Mouse (Mus musculus) gastrocnemius, adult 18-20 months (tissue): ENCODE data around the gene Map3k7cl. TPM values are rescaled to one million over a fixed set of nuclear protein-coding genes. Genes with fewer than 3 reads are reported as not detected.

Experiments
- DNase-seq: peaks from one replicate; pipeline ENCODE4 v3.0.0; 2021; ENCODE audit warnings: low spot score
- total RNA-seq, 2 experiments: library from RNA; stranded (reverse); gene quantifications; 2 replicates each; pipeline ENCODE4 v1.2.3; 2021

The Map3k7cl gene
- total RNA-seq, 2 experiments from 2014 or later = 8.2 to 11.4 TPM

DNA sequence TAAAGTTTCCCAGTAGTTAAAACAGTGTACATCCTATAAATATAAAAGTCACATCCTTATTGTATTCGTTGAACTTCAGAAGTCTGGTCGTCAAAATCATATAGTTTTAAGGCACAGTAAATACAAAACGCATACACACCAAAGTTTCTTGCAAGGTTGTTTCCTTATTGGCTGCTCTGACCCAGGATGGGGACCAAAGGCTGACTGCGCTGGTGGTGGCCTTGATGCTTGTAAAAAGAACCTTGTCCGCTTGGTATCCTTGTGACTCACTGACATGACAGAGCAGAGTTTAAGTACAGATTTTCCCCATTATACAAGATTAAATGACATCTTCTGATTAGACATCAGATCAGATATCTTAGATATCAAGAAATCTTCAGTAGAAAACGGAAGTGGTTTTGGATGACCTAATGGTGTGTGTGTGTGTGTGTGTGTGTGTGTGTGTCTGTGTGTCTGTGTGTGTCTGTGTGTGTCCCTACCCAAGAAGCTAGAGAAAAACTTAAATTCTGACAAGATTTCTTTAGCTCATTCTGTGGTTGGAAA lies 82.2 kb downstream of the Map3k7cl start:
- DNase-seq = no peak

DNA sequence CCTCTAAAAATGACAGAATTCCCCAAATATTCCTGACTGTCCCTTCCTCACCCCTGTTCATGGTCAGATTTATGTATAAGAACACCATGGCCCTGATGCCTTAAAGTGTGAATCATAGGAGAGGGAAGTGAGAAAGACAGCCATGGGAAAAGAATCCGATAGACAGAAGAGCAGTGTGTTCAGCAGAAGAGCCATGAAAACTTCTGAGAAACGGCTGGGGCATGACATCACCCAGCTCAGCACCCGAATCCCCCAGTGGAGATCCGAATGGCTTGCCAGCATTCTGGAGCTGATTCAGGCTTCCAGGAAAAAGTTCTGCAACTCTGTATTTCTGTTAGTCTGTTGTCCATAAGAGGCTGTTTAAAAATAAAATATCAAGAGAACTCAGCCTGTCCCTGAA lies 82.7 kb downstream of the Map3k7cl start:
- peak; percentile 23 for DNase-seq

DNA sequence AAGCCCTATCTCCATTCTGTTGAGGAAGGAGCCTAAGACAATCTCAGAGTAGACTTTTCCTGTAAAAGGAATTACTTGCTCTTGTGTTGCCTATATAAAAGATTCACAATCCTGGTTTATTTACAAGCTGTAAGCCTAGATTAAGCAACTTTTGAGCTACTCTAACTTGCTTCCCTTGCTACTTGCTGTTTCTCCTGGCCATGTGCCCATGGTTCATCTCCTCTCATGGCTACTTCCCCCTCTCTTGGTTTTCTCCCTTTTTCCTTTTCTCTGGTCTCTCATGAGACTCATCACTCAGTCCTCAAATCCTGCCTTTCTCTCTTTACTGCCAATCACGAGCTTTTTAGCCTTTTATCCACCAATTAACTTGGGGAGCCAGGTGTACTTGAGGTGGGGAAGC lies 85.0 kb downstream of the Map3k7cl start:
- DNase-seq = no peak

DNA sequence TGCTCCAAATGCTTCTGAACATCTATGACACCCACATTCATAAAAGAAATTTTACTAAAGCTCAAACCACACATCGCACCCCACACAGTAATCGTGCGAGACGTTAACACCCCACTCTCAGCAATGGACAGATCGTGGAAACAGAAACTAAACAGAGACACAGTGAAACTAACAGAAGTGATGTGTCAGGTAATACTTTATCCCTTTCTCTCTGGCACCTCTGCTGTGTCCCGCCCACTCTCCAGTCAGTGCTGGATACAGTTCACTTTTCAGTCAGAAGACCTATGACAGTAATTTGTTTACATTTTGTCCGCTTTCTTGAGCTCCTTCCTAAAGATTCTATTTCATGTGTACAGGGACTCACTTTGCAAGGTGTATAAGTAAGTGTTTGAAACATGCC lies 89.1 kb downstream of the Map3k7cl start:
- no peak for DNase-seq

DNA sequence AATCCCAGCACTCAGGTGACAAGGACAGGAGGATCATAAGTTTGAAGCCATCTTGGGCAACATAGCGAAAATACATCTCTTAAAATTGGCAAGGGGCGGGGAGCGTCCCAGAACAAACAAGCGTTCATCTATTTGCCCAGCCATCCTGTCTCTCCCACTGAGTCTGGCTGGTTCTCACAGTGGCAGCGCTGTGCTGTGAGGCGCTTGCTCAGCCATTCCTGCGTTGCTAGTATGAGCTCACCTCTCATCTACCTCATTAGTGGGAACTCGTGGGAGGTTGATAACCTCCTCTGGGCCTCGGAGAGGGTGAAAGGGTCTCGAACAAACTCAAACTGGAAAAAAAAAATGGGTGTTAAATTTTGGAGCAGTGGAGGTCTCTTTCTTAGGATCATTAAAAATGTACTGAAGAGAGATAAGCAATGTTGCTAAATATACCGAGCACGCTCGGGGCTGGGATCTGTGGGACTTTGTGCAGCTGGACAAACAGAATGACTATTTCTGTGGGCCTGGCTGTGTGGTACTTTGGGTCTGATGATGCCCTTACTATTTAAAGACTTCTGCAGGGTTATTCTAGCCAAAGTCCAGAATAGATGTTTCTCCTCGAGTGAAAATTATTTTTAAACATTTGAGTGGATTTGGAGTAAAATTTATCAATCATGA lies 91.1 kb downstream of the Map3k7cl start:
- no peak for DNase-seq

Other genes starting within 250 kb of the Map3k7cl start
- 10 to 100 TPM in 1 of 2 experiments, 1 to 10 TPM in 1; 8.0 to 10.1 TPM for gene N6amt1, start 199.1 kb upstream of the Map3k7cl start, total RNA-seq
- gene Ltn1, start 120.7 kb upstream of the Map3k7cl start, total RNA-seq = 10 to 100 TPM; 27.3 to 28.4 TPM
- gene Rwdd2b, start 112.8 kb upstream of the Map3k7cl start, total RNA-seq = 1 to 10 TPM; 2.4 to 3.1 TPM
- 10 to 100 TPM; 50.1 to 54.6 TPM for gene Usp16, start 98.6 kb upstream of the Map3k7cl start, total RNA-seq
- gene Cct8, start 57.5 kb upstream of the Map3k7cl start, total RNA-seq = 100 to 1,000 TPM in 1 of 2 experiments, 10 to 100 TPM in 1; 98.3 to 113 TPM
- 10 to 100 TPM; 20.1 to 21.7 TPM for gene Bach1, start 145.6 kb downstream of the Map3k7cl start, total RNA-seq